Mouse (Mus musculus) ES-CJ7 (cell line): ENCODE measurements around the gene Pithd1.
A peak's percentile ranks its signal among the peaks of the same experiment; 100 is the strongest.

ENCODE experiments used
- DNase-seq: peaks from one replicate; pipeline ENCODE4 v3.0.0; 2011; ENCODE audit warnings: low read depth, low spot score

Pithd1 gene

GRCm38 (mm10) chr4:135986943-135987710 lies at the start of gene Pithd1:
TSS of gene Pithd1 (minus strand) at chr4:135987264.
- DNase-seq: peak; percentile 93

- DNase-seq: no peak
Measured at GRCm38 (mm10) chr4:136035078-136035477, 48.0 kb upstream of the Pithd1 start.

GRCm38 (mm10) chr4:136033231-136033630 lies 46.2 kb upstream of the Pithd1 start:
- no peak for DNase-seq

GRCm38 (mm10) chr4:136030968-136031909 lies 44.2 kb upstream of the Pithd1 start:
- peak; percentile 76 for DNase-seq

- no peak for DNase-seq
Measured at GRCm38 (mm10) chr4:136028689-136029088, 41.6 kb upstream of the Pithd1 start.

- DNase-seq: no peak
Measured at GRCm38 (mm10) chr4:136028132-136028564, 41.1 kb upstream of the Pithd1 start.

GRCm38 (mm10) chr4:136027416-136028131 lies 40.5 kb upstream of the Pithd1 start:
- DNase-seq: no peak

GRCm38 (mm10) chr4:136025350-136025749 lies 38.3 kb upstream of the Pithd1 start:
- DNase-seq: no peak

GRCm38 (mm10) chr4:136022924-136023323 lies 35.9 kb upstream of the Pithd1 start:
- DNase-seq: no peak

- peak; percentile 99 for DNase-seq
Measured at GRCm38 (mm10) chr4:136021549-136022047, 34.5 kb upstream of the Pithd1 start, which contains the start of gene Eloa. TSS of gene Eloa (minus strand) at chr4:136021763.

GRCm38 (mm10) chr4:136020743-136021548 lies 33.9 kb upstream of the Pithd1 start:
- DNase-seq: no peak

- no peak for DNase-seq
Measured at GRCm38 (mm10) chr4:136016059-136016602, 29.1 kb upstream of the Pithd1 start.

GRCm38 (mm10) chr4:136010586-136010985 lies 23.5 kb upstream of the Pithd1 start:
- no peak for DNase-seq

GRCm38 (mm10) chr4:136008782-136009447 lies 21.9 kb upstream of the Pithd1 start:
- no peak for DNase-seq

GRCm38 (mm10) chr4:136006821-136007220 lies 19.8 kb upstream of the Pithd1 start:
- no peak for DNase-seq

- no peak for DNase-seq
Measured at GRCm38 (mm10) chr4:136004921-136005320, 17.9 kb upstream of the Pithd1 start.

GRCm38 (mm10) chr4:136004107-136004675 lies 17.1 kb upstream of the Pithd1 start:
- DNase-seq: no peak

- DNase-seq: no peak
Measured at GRCm38 (mm10) chr4:135995118-135995517, 8.1 kb upstream of the Pithd1 start.

- DNase-seq: no peak
Measured at GRCm38 (mm10) chr4:135993941-135994340, 6.9 kb upstream of the Pithd1 start.
